In genomic region chr4:35551988-35552387, GRCm38 (mm10) we compare ENCODE assay signal across 16 mouse cellular contexts.
DNase-seq lines count a peak whose midpoint lies in the region; ATAC-seq and TF ChIP-seq lines count a peak whose summit lies in the region.
"Had no signal": no experiment of that assay in that cellular context is flagged by ENCODE, and none has a peak within 500 bp of the region (broad histone marks: within the 10 kb centered on the region; RNA-seq: fewer than 3 reads in every experiment).

No protein-coding gene starts in this region.

- DNase-seq in midbrain, embryonic 14.5 days = no peak
- DNase-seq in MEL (ENCODE audit: low read depth, low spot score) = peak; percentile 5
- no peak for DNase-seq in hindbrain, embryonic 14.5 days (ENCODE audit: low spot score)
- DNase-seq in urinary bladder, postnatal 25 days (ENCODE audit: low spot score) = no peak
- DNase-seq: adrenal gland, postnatal 14 days; cerebellum, adult 2 months; cerebellum, postnatal 10 days; heart, adult 18-20 months; heart, postnatal 14 days had no signal

- no peaks in the 10 kb centered on the region for H3K79me2 ChIP-seq in MEL (ENCODE audit: control insufficient read depth, insufficient read depth, low read length, poor library complexity)

- H3K4me1 ChIP-seq in midbrain, embryonic 12.5 days = no peaks in the 10 kb centered on the region
- H3K4me1 ChIP-seq in midbrain, embryonic 14.5 days (ENCODE audit: control insufficient read depth, insufficient read depth, low read length) = no peaks in the 10 kb centered on the region
- H3K4me1 ChIP-seq in MEL (ENCODE audit: control insufficient read depth in 1 of 2, insufficient read depth in 2 of 2, low read length in 2 of 2) = peaks cover 3 to 12% of the 10 kb centered on the region in 2 experiments
- peaks cover 15% of the 10 kb centered on the region for H3K4me1 ChIP-seq in bone marrow macrophage, adult 2 months (ENCODE audit: control insufficient read depth, insufficient read depth, low read length)
- H3K4me1 ChIP-seq in hindbrain, embryonic 14.5 days (replicated peaks; ENCODE audit: control insufficient read depth, insufficient read depth, low read length) = no peaks in the 10 kb centered on the region
- H3K4me1 ChIP-seq: forebrain, embryonic 15.5 days; heart, embryonic 10.5 days; hindbrain, embryonic 13.5 days; intestine, embryonic 15.5 days had no signal

- no peak overlapping the region for H3K4me3 ChIP-seq in midbrain, embryonic 12.5 days
- no peak overlapping the region for H3K4me3 ChIP-seq in midbrain, embryonic 14.5 days (replicated peaks; ENCODE audit: low read depth, low read length)
- H3K4me3 ChIP-seq in MEL (ENCODE audit: control insufficient read depth in 1 of 2, insufficient read depth in 1 of 2, low read depth in 2 of 2, low read length in 2 of 2) = no peak overlapping the region
- H3K4me3 ChIP-seq in bone marrow macrophage, adult 2 months (ENCODE audit: insufficient read depth, low read length) = no peak overlapping the region
- H3K4me3 ChIP-seq in hindbrain, embryonic 14.5 days (replicated peaks; ENCODE audit: low read length) = no peak overlapping the region
- H3K4me3 ChIP-seq: forebrain, embryonic 15.5 days; heart, embryonic 10.5 days; hindbrain, embryonic 13.5 days; intestine, embryonic 15.5 days had no signal

- no peaks in the 10 kb centered on the region for H3K36me3 ChIP-seq in midbrain, embryonic 12.5 days
- H3K36me3 ChIP-seq in midbrain, embryonic 14.5 days (ENCODE audit: control insufficient read depth, insufficient read depth, low read length) = no peaks in the 10 kb centered on the region
- H3K36me3 ChIP-seq in MEL (ENCODE audit: control insufficient read depth in 1 of 2, insufficient read depth in 2 of 2, low read length in 2 of 2) = peaks cover 0 to 5% of the 10 kb centered on the region in 2 experiments; a peak in 2 of 4 replicates
- no peaks in the 10 kb centered on the region for H3K36me3 ChIP-seq in hindbrain, embryonic 14.5 days (replicated peaks; ENCODE audit: control insufficient read depth, insufficient read depth)
- H3K36me3 ChIP-seq: forebrain, embryonic 15.5 days; heart, embryonic 10.5 days; hindbrain, embryonic 13.5 days; intestine, embryonic 15.5 days had no signal

- no peak overlapping the region for H3K27ac ChIP-seq in midbrain, embryonic 12.5 days (replicated peaks)
- no peak overlapping the region for H3K27ac ChIP-seq in midbrain, embryonic 14.5 days (replicated peaks; ENCODE audit: low read depth, low read length)
- H3K27ac ChIP-seq in MEL (ENCODE audit: control insufficient read depth, low read depth, low read length) = no peak overlapping the region
- H3K27ac ChIP-seq in bone marrow macrophage, adult 2 months (ENCODE audit: insufficient read depth, low read depth, low read length) = peak overlapping the region; percentile 68
- no peak overlapping the region for H3K27ac ChIP-seq in hindbrain, embryonic 14.5 days
- H3K27ac ChIP-seq: forebrain, embryonic 15.5 days; heart, embryonic 10.5 days; hindbrain, embryonic 13.5 days; intestine, embryonic 15.5 days had no signal

- H3K27me3 ChIP-seq in midbrain, embryonic 12.5 days = peaks cover 3% of the 10 kb centered on the region; the same call in 1 of the 2 replicates
- H3K27me3 ChIP-seq in midbrain, embryonic 14.5 days (ENCODE audit: control insufficient read depth, insufficient read depth, low read length) = no peaks in the 10 kb centered on the region
- no peaks in the 10 kb centered on the region for H3K27me3 ChIP-seq in MEL (ENCODE audit: control insufficient read depth in 1 of 2, insufficient read depth in 2 of 2, low read length in 2 of 2)
- no peaks in the 10 kb centered on the region for H3K27me3 ChIP-seq in hindbrain, embryonic 14.5 days (ENCODE audit: control insufficient read depth, insufficient read depth, low read length)
- H3K27me3 ChIP-seq: forebrain, embryonic 15.5 days; hindbrain, embryonic 13.5 days; intestine, embryonic 15.5 days had no signal

- TF ChIP-seq POLR2A in MEL (IDR thresholded peaks at IDR 0.05; ENCODE audit: control insufficient read depth in 1 of 2, insufficient read depth in 1 of 2, low read depth in 1 of 2, low read length in 2 of 2, poor library complexity in 1 of 2) = no peak
- TF ChIP-seq POLR2A in bone marrow macrophage, adult 2 months (IDR thresholded peaks at IDR 0.05; ENCODE audit: borderline replicate concordance, low read depth, low read length) = no peak

- no peak overlapping the region for H3K4me2 ChIP-seq in midbrain, embryonic 12.5 days (replicated peaks)
- H3K4me2 ChIP-seq in midbrain, embryonic 14.5 days (ENCODE audit: low read length) = no peak overlapping the region
- no peak overlapping the region for H3K4me2 ChIP-seq in hindbrain, embryonic 14.5 days (replicated peaks)
- H3K4me2 ChIP-seq: forebrain, embryonic 15.5 days; hindbrain, embryonic 13.5 days; intestine, embryonic 15.5 days had no signal

- no peak for TF ChIP-seq RAD21 in MEL (IDR thresholded peaks at IDR 0.05; ENCODE audit: low read depth, low read length)

- no peak for TF ChIP-seq EP300 in MEL (IDR thresholded peaks at IDR 0.05; ENCODE audit: low read depth in 1 of 2, low read length in 2 of 2)

- ATAC-seq in midbrain, embryonic 12.5 days (ENCODE audit: low FRiP score, low read depth) = 0 out of 2 replicates have a peak, but pooled peaks have one; percentile 16
- no peak for ATAC-seq in midbrain, embryonic 14.5 days (ENCODE audit: low FRiP score, low TSS enrichment)
- no peak for ATAC-seq in hindbrain, embryonic 14.5 days (ENCODE audit: low FRiP score)
- ATAC-seq: activated CD4-positive, CD25-positive, alpha-beta regulatory T cell, adult 4 months; forebrain, embryonic 15.5 days; intestine, embryonic 15.5 days had no signal

- no peak overlapping the region for H3K9ac ChIP-seq in midbrain, embryonic 12.5 days (replicated peaks)
- H3K9ac ChIP-seq in midbrain, embryonic 14.5 days (replicated peaks; ENCODE audit: low read length) = no peak overlapping the region
- H3K9ac ChIP-seq in MEL (ENCODE audit: control insufficient read depth, low read depth, low read length, poor library complexity, severe bottlenecking) = no peak overlapping the region
- H3K9ac ChIP-seq in hindbrain, embryonic 14.5 days = no peak overlapping the region
- H3K9ac ChIP-seq: forebrain, embryonic 15.5 days; hindbrain, embryonic 13.5 days; intestine, embryonic 15.5 days had no signal

- no peaks in the 10 kb centered on the region for H3K9me3 ChIP-seq in midbrain, embryonic 12.5 days
- no peaks in the 10 kb centered on the region for H3K9me3 ChIP-seq in midbrain, embryonic 14.5 days (ENCODE audit: control insufficient read depth, low read length)
- no peaks in the 10 kb centered on the region for H3K9me3 ChIP-seq in MEL (replicated peaks; ENCODE audit: insufficient read depth, low read length)
- H3K9me3 ChIP-seq in hindbrain, embryonic 14.5 days (ENCODE audit: control insufficient read depth, low read length) = no peaks in the 10 kb centered on the region
- H3K9me3 ChIP-seq: forebrain, embryonic 15.5 days; heart, embryonic 10.5 days; hindbrain, embryonic 13.5 days; intestine, embryonic 15.5 days had no signal

- no peak for TF ChIP-seq CTCF in MEL (IDR thresholded peaks at IDR 0.05 in 2 of 3, conservative IDR thresholded peaks at IDR 0.05 in 1 of 3; ENCODE audit: control insufficient read depth in 1 of 3, insufficient read depth in 1 of 3, low read depth in 2 of 3, low read length in 3 of 3, poor library complexity in 1 of 3, severe bottlenecking in 1 of 3)
- TF ChIP-seq CTCF in bone marrow macrophage, adult 2 months (IDR thresholded peaks at IDR 0.05; ENCODE audit: low read depth, low read length) = no peak

TF ChIP-seq in MEL, 35 proteins besides CTCF, POLR2A, EP300 and RAD21:
- TF ChIP-seq POLR2AphosphoS5 (IDR thresholded peaks at IDR 0.05; ENCODE audit: borderline replicate concordance, low read depth, low read length) (no peak), NRF1 (IDR thresholded peaks at IDR 0.05; ENCODE audit: insufficient read depth, low read depth, low read length, poor library complexity, severe bottlenecking) (no peak), ZC3H11A (IDR thresholded peaks at IDR 0.05; ENCODE audit: low read depth, low read length) (no peak), ZKSCAN1 (IDR thresholded peaks at IDR 0.05; ENCODE audit: low read depth, low read length) (no peak), ELF1 (IDR thresholded peaks at IDR 0.05; ENCODE audit: low read depth, low read length) (no peak), RCOR1 (IDR thresholded peaks at IDR 0.05; ENCODE audit: low read depth, low read length) (no peak), KAT2A (conservative IDR thresholded peaks at IDR 0.05; ENCODE audit: low read depth, low read length) (no peak), ZMIZ1 (IDR thresholded peaks at IDR 0.05; ENCODE audit: low read depth, low read length) (no peak)
TF ChIP-seq in MEL: peak in this region for 0.
